Mouse (Mus musculus): ENCODE results near the gene Lrrc34. TPM values are rescaled to one million over a fixed set of nuclear protein-coding genes. Genes with fewer than 3 reads are reported as not detected.

Gene Lrrc34
- 1.0 and 1.5 TPM in 2 replicates for polyA plus RNA-seq (2015; fragmentation: Nextera tagmentation; extraction: Ambion mirVana)

- H3K4me3 ChIP-seq, result peak within 1 kb of the TSS; percentile 31
- H3K4me1 ChIP-seq, result peaks cover 18% of the 10 kb centered on the region
- no peaks in the 10 kb centered on the region for H3K9me3 ChIP-seq (replicated peaks)
- no peak within 1 kb of the TSS for H3K27ac ChIP-seq
- peak; percentile 90 for ATAC-seq
- H3K4me2 ChIP-seq, result peak within 1 kb of the TSS; percentile 66
- no peaks in the 10 kb centered on the region for H3K36me3 ChIP-seq (ENCODE audit: poor library complexity, severe bottlenecking)
- peak within 1 kb of the TSS; percentile 39; the same call in 1 of the 2 replicates for H3K9ac ChIP-seq
- peaks cover 40% of the 10 kb centered on the region for H3K27me3 ChIP-seq
- WGBS, result under 1% methylated on average over 24 of the region's 25 CpGs
These were observed at the start of gene Lrrc34 for GRCm38 (mm10) chr3:30647440-30648090. Gene Lrrc34 (minus strand): TSS chr3:30647869.

DNA sequence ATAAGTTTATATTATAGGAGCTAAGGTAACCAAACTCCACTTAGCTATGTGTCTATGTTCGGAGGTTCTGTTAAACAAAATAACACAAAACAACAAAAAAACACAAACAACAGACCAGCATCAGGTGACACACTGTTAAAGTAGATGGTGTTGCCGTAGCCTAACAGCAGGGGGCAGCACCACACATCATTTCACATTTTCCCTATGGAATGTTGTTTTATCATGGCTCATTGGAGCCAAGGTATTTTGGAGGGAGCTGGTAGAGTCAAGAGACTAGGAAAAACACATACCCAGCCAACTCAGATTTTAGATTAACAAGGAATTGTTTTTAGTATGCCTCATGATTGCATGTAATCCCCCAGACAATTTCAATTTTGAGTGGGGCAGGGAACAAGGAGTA is 48.7 kb upstream of the Lrrc34 start:
- Histone ChIP-seq H3K4me3 (no peak overlapping the region), H3K27me3 (no peaks in the 10 kb centered on the region), H3K4me2 (no peak overlapping the region), H3K9ac (no peak overlapping the region), H3K4me1 (no peaks in the 10 kb centered on the region), H3K9me3 (replicated peaks) (no peaks in the 10 kb centered on the region), H3K36me3 (ENCODE audit: poor library complexity, severe bottlenecking) (no peaks in the 10 kb centered on the region), H3K27ac (no peak overlapping the region)
- 22% methylated on average over 2 of the region's 2 CpGs for WGBS
- ATAC-seq, result peak; percentile 75; the same call in 1 of the 2 replicates

DNA sequence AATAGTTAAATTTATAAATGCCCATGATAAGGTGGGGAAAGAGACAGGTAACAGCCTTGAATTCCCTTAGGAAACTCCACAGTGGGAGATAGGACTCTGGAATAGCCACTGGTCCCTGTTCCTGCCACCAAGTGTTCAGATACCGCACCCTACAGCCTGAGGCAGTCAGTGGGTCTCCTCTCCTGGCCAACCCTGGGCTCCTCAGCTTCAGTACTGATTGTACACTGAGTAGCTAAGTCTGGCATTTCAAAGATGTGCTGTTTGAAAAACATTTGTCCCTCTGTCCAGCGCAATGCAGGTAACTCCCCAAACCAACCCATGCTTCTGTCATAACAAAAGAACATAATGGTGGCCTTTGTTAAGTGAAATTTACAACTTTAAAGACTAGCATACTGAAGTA is 48.0 kb upstream of the Lrrc34 start:
- no peak for ATAC-seq
- H3K4me3 ChIP-seq, result no peak overlapping the region
- H3K9me3 ChIP-seq (replicated peaks), result no peaks in the 10 kb centered on the region
- no peak overlapping the region for H3K27ac ChIP-seq
- 93% methylated on average over 2 of the region's 2 CpGs for WGBS
- H3K9ac ChIP-seq, result no peak overlapping the region
- H3K4me1 ChIP-seq, result no peaks in the 10 kb centered on the region
- no peaks in the 10 kb centered on the region for H3K36me3 ChIP-seq (ENCODE audit: poor library complexity, severe bottlenecking)
- no peak overlapping the region for H3K4me2 ChIP-seq
- H3K27me3 ChIP-seq, result no peaks in the 10 kb centered on the region

GRCm38 (mm10) chr3:30690976-30691375 is 43.3 kb upstream of the Lrrc34 start:
- Histone ChIP-seq H3K4me3 (no peak overlapping the region), H3K9ac (no peak overlapping the region), H3K27ac (no peak overlapping the region), H3K9me3 (replicated peaks) (no peaks in the 10 kb centered on the region), H3K27me3 (no peaks in the 10 kb centered on the region), H3K36me3 (ENCODE audit: poor library complexity, severe bottlenecking) (no peaks in the 10 kb centered on the region), H3K4me1 (no peaks in the 10 kb centered on the region), H3K4me2 (no peak overlapping the region)
- 83% methylated on average over 7 of the region's 7 CpGs for WGBS
- no peak for ATAC-seq

DNA sequence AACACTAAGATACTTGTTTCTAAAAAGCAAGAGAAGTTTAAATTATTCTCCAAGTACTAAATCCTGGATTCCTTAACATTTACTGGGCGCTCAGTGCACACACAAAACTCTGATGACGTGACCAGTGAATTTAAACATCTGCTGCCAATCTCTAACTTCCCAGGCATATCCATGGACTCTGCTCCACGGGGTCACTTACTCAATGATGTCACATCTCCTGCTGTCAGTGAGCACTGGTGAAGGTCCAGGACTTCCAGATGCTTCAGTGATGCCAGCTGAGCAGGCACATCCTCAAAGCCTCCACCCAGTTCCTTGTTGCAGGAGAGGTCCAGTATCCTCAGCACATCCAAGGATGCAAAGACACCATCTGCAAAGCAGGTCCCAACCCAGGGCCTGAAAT is 39.5 kb upstream of the Lrrc34 start:
- no peak overlapping the region for H3K27ac ChIP-seq
- H3K27me3 ChIP-seq, result no peaks in the 10 kb centered on the region
- H3K9ac ChIP-seq, result no peak overlapping the region
- H3K9me3 ChIP-seq (replicated peaks), result no peaks in the 10 kb centered on the region
- H3K4me3 ChIP-seq, result no peak overlapping the region
- ATAC-seq, result no peak
- H3K4me2 ChIP-seq, result no peak overlapping the region
- no peaks in the 10 kb centered on the region for H3K4me1 ChIP-seq
- H3K36me3 ChIP-seq (ENCODE audit: poor library complexity, severe bottlenecking), result no peaks in the 10 kb centered on the region
- WGBS, result 81% methylated on average over 3 of the region's 3 CpGs

DNA sequence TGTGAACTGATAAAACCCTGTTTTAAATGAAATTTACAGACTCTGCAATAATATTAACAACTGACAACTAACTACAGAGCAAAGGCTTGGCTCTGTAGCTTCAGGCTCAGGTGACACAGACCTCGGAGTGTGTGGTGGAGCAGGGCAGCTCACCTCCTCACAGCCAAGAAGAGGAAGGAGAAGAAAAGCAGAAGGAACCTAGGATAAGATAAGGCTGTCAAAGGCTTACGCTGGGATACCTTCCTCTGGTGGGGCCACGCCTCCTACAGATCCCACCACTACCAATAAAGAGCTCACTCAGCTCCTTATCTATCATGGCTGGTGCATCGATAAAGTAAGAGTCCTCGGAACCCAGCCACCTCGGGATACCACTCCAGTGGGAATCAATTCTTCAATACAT is 35.5 kb upstream of the Lrrc34 start:
- H3K27me3 ChIP-seq, result no peaks in the 10 kb centered on the region
- no peak overlapping the region for H3K27ac ChIP-seq
- no peaks in the 10 kb centered on the region for H3K4me1 ChIP-seq
- H3K9me3 ChIP-seq (replicated peaks), result no peaks in the 10 kb centered on the region
- no peak overlapping the region for H3K4me3 ChIP-seq
- no peaks in the 10 kb centered on the region for H3K36me3 ChIP-seq (ENCODE audit: poor library complexity, severe bottlenecking)
- ATAC-seq, result no peak
- WGBS, result 89% methylated on average over 6 of the region's 6 CpGs
- no peak overlapping the region for H3K9ac ChIP-seq
- H3K4me2 ChIP-seq, result no peak overlapping the region

- no peak overlapping the region for H3K4me3 ChIP-seq
- H3K27ac ChIP-seq, result no peak overlapping the region
- WGBS, result 90% methylated on average over 9 of the region's 9 CpGs
- H3K4me2 ChIP-seq, result no peak overlapping the region
- no peaks in the 10 kb centered on the region for H3K9me3 ChIP-seq (replicated peaks)
- ATAC-seq, result no peak
- H3K27me3 ChIP-seq, result no peaks in the 10 kb centered on the region
- H3K4me1 ChIP-seq, result no peaks in the 10 kb centered on the region
- H3K9ac ChIP-seq, result no peak overlapping the region
- H3K36me3 ChIP-seq (ENCODE audit: poor library complexity, severe bottlenecking), result no peaks in the 10 kb centered on the region
These were observed 10.8 kb upstream of the Lrrc34 start for GRCm38 (mm10) chr3:30658486-30658885.

DNA sequence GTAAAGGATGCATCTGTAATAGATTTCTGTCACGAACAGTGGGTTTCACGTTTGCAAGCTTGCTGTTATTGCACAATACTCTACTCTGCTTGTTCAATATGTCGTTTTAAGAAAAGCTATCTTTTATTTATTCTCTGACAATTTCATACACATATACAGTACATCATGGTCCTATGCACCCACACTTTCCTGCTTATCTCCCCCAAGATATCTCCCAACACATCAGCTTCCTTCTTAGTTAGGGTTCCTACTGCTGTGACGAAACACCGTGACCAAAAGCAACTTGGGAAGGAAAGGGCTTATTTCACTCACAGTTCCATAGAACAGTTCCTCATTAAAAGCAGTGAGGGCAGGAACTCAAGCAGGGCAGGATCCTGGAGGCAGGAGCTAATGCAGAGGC is 8.3 kb upstream of the Lrrc34 start:
- no peak overlapping the region for H3K4me3 ChIP-seq
- no peak overlapping the region for H3K9ac ChIP-seq
- no peaks in the 10 kb centered on the region for H3K36me3 ChIP-seq (ENCODE audit: poor library complexity, severe bottlenecking)
- no peak overlapping the region for H3K27ac ChIP-seq
- H3K4me2 ChIP-seq, result no peak overlapping the region
- 88% methylated on average over 5 of the region's 5 CpGs for WGBS
- ATAC-seq, result no peak
- H3K27me3 ChIP-seq, result peaks cover 8% of the 10 kb centered on the region; the same call in 1 of the 2 replicates
- H3K4me1 ChIP-seq, result no peaks in the 10 kb centered on the region
- no peaks in the 10 kb centered on the region for H3K9me3 ChIP-seq (replicated peaks)

DNA sequence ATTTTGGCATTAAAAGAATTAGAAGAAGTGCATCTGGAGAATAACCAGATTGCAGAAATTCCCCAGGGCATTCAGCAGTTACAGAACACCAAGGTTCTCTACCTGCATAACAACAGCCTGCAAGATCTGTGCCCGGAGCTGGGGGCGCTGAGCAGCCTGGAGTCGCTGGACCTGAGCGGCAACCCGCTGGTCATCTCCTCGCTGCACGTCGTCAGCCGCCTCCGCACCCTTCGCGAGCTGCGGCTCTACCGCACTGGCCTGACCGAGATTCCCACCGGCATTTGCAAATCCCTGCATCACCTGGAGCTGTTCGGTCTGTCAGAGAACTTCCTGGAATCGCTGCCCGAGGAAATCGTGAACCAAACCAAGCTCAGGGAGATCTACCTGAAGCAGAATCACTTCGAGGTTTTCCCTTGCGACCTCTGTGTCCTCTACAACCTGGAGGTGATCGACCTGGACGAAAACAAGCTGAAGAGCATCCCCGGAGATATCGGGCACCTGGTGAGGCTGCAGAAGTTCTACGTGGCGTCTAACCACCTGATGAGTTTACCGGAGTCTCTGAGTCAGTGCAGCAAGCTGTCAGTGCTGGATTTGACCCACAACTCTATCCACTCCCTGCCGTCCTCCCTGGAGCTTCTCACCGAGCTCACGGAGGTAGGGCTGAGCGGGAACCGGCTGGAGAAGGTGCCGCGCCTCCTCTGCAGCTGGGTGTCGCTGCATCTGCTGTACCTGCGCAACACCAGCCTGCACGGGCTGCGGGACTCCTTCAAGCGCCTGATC is 2.6 kb upstream of the Lrrc34 start:
- peak overlapping the region; percentile 42 for H3K4me3 ChIP-seq
- H3K4me1 ChIP-seq, result peaks cover 18% of the 10 kb centered on the region
- peaks cover 40% of the 10 kb centered on the region for H3K27me3 ChIP-seq
- peak; percentile 71 for ATAC-seq
- no peak overlapping the region for H3K27ac ChIP-seq
- H3K36me3 ChIP-seq (ENCODE audit: poor library complexity, severe bottlenecking), result no peaks in the 10 kb centered on the region
- H3K4me2 ChIP-seq, result peak overlapping the region; percentile 76
- H3K9ac ChIP-seq, result peak overlapping the region; percentile 51
- WGBS, result 1% methylated on average over 41 of the region's 41 CpGs
- H3K9me3 ChIP-seq (replicated peaks), result no peaks in the 10 kb centered on the region

DNA sequence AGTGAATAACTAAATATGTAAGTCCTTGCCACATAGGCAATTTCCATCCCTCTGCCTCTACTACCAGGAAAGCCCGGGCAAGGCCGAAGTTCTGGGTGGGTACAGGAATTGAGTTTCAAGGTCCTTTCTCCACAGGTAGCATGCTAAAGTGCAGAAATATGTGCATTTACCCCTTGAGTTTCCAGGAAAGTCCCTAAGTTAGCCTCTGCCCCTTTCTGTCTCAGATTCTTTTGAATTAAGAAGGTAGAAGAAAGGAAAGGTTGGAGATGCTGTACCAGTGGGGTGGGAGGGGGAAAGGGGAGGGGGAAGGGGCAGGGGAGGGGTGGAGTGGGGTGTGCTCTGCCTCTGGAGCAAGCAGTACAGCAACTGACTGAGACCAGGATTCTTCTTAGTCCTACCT is 797 bp upstream of the Lrrc34 start:
- Histone ChIP-seq H3K9me3 (replicated peaks) (no peaks in the 10 kb centered on the region), H3K36me3 (ENCODE audit: poor library complexity, severe bottlenecking) (no peaks in the 10 kb centered on the region), H3K9ac (no peak overlapping the region), H3K27ac (no peak overlapping the region), H3K4me1 (peaks cover 18% of the 10 kb centered on the region), H3K27me3 (peaks cover 40% of the 10 kb centered on the region), H3K4me3 (no peak overlapping the region), H3K4me2 (no peak overlapping the region)
- no peak for ATAC-seq
- WGBS, result 89% methylated on average over 2 of the region's 2 CpGs

- 46% methylated on average over 8 of the region's 8 CpGs for WGBS
- no peak overlapping the region for H3K9ac ChIP-seq
- H3K4me1 ChIP-seq, result peaks cover 18% of the 10 kb centered on the region
- H3K27me3 ChIP-seq, result peaks cover 37% of the 10 kb centered on the region
- no peak for ATAC-seq
- H3K36me3 ChIP-seq (ENCODE audit: poor library complexity, severe bottlenecking), result no peaks in the 10 kb centered on the region
- no peaks in the 10 kb centered on the region for H3K9me3 ChIP-seq (replicated peaks)
- no peak overlapping the region for H3K4me2 ChIP-seq
- no peak overlapping the region for H3K27ac ChIP-seq
- H3K4me3 ChIP-seq, result no peak overlapping the region
These were observed 908 bp downstream of the Lrrc34 start for GRCm38 (mm10) chr3:30646761-30647160.

DNA sequence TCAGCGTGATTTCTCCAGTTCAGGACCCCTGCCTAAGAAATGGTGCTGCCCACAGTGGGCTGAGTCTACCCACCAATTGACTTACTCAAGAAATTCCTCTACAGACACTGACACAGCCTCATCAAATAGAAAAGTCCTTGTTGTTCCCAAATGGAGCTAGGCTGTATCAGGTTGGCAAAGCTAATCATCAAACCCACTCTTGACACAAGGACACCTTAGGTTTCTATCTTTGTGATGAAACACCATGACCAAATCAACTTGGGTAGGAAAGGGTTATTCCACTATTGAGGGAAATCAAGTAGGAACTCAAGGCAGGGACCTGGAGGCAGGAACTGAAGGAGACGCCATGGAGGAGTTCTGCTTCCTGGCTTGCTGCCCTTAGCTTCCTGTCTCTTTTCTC is 3.5 kb downstream of the Lrrc34 start, which contains the start of gene Lrriq4:
TSS of gene Lrriq4 (plus strand) at position 301 of the 400 bp plus-strand sequence.
- H3K27ac ChIP-seq, result no peak within 1 kb of the TSS
- WGBS, result 75% methylated on average over 2 of the region's 2 CpGs
- no peaks in the 10 kb centered on the region for H3K9me3 ChIP-seq (replicated peaks)
- no peaks in the 10 kb centered on the region for H3K36me3 ChIP-seq (ENCODE audit: poor library complexity, severe bottlenecking)
- H3K4me3 ChIP-seq, result no peak within 1 kb of the TSS
- H3K4me1 ChIP-seq, result peaks cover 7% of the 10 kb centered on the region
- H3K9ac ChIP-seq, result no peak within 1 kb of the TSS
- no peak for ATAC-seq
- H3K27me3 ChIP-seq, result peaks cover 17% of the 10 kb centered on the region
- no peak within 1 kb of the TSS for H3K4me2 ChIP-seq
